Mouse (Mus musculus) embryonic stem cell, embryonic (primary cell): ENCODE data around the gene Olfr317.
"Not testable (repeated sequence)": the region's sequence is repeated elsewhere in the genome, so short reads cannot be mapped to it uniquely, and the experiment has no call there.

Source experiments
- CTCF ChIA-PET, 4 experiments: fragments of 300-600 bp in 2 of 4; fragments of 350-600 bp in 2 of 4; sonication (Branson Sonifier 250); formaldehyde crosslinking; loops; one replicate each; lab custom pipeline; 2022; ENCODE audit warnings: inconsistent platforms in 2 of 4; lab: Charles Lee
- POLR2A ChIA-PET, 4 experiments: fragments of 300-600 bp in 2 of 4; fragments of 350-600 bp in 2 of 4; sonication (Branson Sonifier 250); formaldehyde crosslinking; loops; one replicate each; lab custom pipeline; 2022; ENCODE audit warnings: antibody characterized with exemption in 4 of 4, inconsistent platforms in 1 of 4; lab: Charles Lee

Olfr317 gene

DNA sequence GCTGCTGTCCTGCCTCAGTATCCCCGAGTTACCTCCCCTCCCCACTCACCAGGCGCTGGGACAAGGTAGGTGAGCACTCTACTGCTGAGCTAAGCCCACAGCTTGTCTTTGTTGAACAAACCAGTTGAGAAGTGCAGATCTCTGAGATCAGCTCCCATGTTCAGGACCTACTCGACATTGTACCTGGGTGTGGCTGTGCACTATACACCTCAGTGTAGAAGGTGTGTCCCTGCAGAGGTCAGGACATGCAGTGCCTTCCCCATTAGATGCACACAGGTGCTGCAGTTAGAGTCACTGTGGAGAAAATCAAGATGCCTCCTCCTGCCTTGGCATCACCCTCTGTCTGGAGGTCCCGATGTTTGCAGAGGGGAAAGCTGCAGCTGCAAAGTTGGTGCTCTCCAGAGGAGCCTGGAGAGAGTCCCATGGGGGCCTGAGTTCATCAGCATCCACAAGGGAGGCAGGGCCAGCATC, at the start of gene Olfr317:
TSS of gene Olfr317 (minus strand) at position 421 of the 471 bp plus-strand sequence.
- CTCF ChIA-PET: no interaction called here
- POLR2A ChIA-PET: interaction anchor here in 1 of 4 experiments (0.5 kb wide), 1 partner anchor 536 kb away, joined by 4 read pairs; no protein-coding TSS in a partner anchor

DNA sequence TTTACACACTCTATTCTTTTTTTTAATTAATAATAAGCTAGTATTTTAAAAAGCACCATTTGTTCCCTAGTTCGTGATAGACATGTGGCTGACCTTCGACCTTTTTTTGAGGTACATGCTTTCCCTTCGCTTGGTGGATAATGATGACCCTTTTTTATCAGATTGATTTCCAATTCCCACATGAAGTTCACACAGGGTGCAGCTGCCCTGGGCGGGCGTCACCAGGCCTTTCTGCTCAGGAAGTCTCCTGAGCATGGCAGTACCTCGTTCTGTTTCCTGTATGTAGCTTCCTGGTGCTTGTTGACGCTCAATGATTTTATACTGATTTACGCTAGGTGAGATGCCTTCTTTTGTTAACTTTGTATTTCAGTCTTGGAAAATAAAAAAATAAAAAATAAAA, 49.3 kb upstream of the Olfr317 start:
- ChIA-PET POLR2A (interaction anchor here in 1 of 4 experiments (3.0 kb wide), 1 partner anchor 13 kb away, joined by 12 read pairs; the partner anchor contains the start of gene Fam183b), CTCF (interaction anchor here in 1 of 4 experiments (0.6 to 1.2 kb wide), 2 partner anchors 24 to 122 kb away, joined by 4 to 6 read pairs; no protein-coding TSS in a partner anchor)

DNA sequence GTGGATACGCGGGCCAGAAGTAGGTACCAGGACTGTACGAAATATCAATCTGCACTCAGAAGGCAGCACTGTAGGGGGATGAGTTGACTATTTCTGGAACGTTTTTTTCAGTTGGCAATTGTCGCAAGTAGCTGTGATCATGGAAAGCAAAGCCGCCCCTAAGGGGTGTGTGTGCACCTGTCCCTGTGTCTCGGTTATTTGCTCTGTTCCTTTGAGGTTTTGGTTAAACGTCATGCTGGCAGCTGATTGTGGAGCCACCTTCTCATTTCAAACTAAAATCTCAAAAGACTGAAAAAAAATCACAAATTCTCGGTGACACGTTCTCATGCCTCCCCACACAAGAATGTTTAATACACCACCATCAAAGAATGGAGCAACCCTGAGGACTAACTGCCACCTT, 48.6 kb upstream of the Olfr317 start:
- ChIA-PET CTCF (interaction anchor here in 1 of 4 experiments (1.2 kb wide), 1 partner anchor 24 kb away, joined by 6 read pairs; no protein-coding TSS in a partner anchor), POLR2A (interaction anchor here in 1 of 4 experiments (3.0 kb wide), 1 partner anchor 14 kb away, joined by 12 read pairs; the partner anchor contains the start of gene Fam183b)

DNA sequence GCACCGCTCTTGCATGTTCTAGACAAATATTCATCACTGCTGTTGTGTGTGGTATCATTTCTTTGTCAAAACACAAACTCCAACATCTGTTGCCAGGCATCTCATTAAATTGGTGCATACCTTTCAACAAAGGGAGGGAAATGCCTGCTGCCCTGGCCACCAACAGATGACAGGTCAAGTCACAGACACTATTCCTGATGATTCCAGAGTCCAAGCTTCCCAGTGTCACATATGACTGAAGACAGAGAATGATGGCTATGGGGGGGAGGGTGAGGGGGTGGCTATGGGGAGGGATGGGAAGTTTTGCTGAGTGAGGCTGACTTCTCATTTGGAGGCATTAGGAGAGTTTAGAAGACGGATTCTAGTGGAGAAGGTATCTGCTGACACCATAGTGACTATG, 45.2 kb upstream of the Olfr317 start:
- ChIA-PET POLR2A (interaction anchor here in 1 of 4 experiments (0.6 kb wide), 1 partner anchor 33 kb away, joined by 3 read pairs; no protein-coding TSS in a partner anchor), CTCF (no interaction called here)

DNA sequence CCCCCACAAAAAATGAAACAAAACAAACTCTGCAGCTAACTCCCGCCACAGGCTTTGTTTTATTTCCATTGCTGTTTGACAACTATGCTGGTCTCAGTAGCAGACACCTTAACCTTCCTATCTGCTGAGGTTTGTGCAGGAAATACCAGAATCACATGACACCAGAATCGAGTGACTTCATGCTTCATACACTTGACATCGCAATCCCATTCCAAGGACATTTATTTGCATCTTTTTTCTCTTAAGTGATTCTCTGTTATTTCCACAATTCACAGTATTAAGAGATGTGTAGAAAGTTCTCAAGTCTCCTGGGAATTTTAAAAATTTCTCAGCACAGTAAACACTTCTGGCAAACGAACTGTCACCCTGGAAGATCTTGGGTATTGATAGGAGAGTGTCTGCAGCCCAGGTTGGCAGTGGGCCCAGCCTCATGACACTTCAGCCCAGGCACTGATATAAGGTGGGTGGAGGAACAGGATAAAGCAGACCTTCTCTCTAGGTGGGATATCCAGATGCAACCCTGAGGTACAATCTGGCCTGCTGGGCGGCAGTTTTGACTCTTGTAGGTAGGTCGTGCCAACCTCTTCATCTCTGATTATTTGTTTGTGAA, 43.6 kb upstream of the Olfr317 start, which contains the start of gene Olfr314:
TSS of gene Olfr314 (plus strand) at position 473 of the 610 bp plus-strand sequence.
- ChIA-PET POLR2A (no interaction called here), CTCF (no interaction called here)

DNA sequence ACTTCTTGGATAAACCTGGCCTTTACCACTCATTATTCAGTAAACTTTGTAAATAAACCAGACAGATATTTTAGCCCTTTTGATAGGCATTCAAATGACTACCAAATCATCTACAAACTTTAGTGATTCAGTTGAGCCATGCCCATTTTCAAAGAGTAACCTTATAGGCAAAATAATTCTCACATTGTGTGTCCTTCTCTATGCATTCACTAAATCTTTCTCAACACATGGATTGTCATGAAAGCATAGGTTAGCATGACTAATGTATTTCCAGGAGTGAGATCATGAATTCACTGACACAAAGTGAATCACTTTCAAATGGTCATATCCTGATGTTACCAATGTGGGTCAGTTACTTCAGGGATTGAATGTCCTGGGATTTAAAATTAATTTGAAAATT, 33.9 kb upstream of the Olfr317 start, which contains the start of gene Olfr315:
TSS of gene Olfr315 (plus strand) at position 301 of the 400 bp plus-strand sequence.
- POLR2A ChIA-PET: no interaction called here

DNA sequence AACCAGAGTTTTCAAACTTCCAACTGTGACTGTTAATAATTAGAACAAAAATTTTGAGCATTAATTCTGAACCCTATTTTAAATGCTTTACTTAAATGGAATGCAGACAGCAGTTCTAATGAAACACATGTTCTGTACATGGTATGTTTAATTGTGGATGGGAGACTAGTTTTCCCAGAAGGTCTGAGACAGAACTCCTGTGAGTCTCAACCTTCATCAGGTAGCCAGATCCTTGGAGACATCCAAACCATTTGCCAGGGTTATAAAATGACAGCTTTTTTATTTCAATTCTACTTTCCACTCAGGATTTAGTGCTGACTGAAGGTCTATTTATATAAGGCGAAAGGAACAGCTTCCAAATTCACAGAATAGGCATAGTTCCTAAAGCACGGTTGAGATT, 13.4 kb upstream of the Olfr317 start, which contains the start of gene Olfr316:
TSS of gene Olfr316 (plus strand) at position 301 of the 400 bp plus-strand sequence.
- ChIA-PET CTCF (no interaction called here), POLR2A (no interaction called here)

More for the DNA sequence above, 33.9 kb upstream of the Olfr317 start, which contains the start of gene Olfr315:
- CTCF ChIA-PET: no interaction called here

DNA sequence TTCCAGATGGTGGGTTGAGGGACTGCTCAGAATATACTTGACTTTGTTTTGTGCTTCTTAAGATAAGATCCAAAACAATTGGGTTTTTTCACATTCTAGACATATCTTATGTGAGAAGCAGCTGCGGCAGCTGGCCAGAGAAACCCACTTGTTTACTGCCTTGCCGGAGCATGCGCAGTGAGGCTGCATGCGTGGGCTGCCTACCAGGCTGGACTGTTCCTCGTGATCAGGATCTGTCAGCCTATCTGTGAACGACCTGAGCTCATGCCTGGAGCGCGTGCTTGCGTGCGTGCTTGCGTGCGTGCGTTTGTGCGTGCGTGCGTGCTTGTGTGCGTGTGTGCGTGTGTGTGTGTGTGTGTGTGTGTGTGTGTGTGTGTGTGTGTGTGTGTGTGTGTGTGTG, 12.1 kb upstream of the Olfr317 start:
- POLR2A ChIA-PET: interaction anchor here in 2 of 4 experiments (0.6 to 1.0 kb wide), 3 partner anchors 33 to 449 kb away, joined by 3 read pairs; no protein-coding TSS in a partner anchor
- CTCF ChIA-PET: interaction anchor here in 1 of 4 experiments (0.6 kb wide), 1 partner anchor 348 kb away, joined by 4 read pairs; no protein-coding TSS in a partner anchor

DNA sequence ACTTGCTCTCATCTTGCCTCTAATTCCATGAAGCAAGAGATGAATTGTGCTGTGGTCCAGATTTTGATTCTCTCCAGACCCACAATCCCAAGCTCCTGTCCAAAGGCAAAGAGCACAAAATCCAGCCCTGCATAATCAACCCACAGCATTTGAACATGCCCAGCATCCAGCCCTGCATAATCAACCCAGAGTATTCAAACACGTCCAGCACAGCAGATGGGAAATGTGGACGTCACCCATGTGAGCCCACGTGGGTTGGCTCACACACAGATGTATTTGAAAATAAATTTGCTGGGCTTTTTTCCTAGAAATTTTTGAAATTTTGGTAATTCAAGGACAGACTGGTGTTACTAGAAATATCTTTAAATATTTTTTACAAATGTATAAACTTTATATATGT, 5.6 kb downstream of the Olfr317 start:
- POLR2A ChIA-PET: no interaction called here
- CTCF ChIA-PET: no interaction called here

DNA sequence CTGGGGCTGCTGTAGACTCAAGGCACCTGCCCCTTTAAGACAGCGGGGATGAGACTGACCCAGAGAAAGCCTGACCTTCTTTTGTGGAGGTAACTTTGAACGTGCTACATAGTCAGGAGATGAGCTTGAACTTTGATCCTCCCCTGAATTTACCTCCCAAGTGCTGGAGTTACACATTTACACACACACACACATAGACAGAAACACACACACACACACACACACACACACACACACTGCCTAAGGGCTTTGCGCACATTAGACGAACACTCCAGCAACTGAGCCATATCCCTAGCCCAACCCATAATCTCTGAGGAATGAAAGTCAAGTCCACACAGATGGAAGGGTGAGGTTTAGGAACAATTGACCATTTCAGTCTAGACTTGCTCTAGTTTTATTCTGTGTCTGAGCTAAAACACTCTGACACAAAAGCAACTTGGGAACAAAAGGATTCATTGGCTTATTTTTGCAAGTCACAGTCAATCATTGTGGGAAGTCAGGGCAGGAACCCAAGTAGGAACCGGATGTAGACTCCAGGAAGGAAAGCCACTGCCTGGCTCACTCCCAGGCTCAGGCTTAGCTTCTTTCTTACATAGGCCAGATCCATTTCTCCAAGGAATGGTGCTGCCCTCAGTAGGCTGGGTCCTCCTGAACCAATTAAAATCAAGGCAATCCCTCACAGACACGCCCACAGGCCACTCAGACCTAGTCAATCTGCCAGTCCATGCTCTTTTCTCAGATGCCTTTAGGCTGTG, 10.9 kb downstream of the Olfr317 start:
- POLR2A ChIA-PET: interaction anchor here in 1 of 4 experiments (0.7 kb wide), 1 partner anchor 73 kb away, joined by 3 read pairs; the partner anchor contains the start of gene Fam183b
- CTCF ChIA-PET: interaction anchor here in 1 of 4 experiments (0.6 kb wide), 1 partner anchor 77 kb away, joined by 5 read pairs; no protein-coding TSS in a partner anchor

DNA sequence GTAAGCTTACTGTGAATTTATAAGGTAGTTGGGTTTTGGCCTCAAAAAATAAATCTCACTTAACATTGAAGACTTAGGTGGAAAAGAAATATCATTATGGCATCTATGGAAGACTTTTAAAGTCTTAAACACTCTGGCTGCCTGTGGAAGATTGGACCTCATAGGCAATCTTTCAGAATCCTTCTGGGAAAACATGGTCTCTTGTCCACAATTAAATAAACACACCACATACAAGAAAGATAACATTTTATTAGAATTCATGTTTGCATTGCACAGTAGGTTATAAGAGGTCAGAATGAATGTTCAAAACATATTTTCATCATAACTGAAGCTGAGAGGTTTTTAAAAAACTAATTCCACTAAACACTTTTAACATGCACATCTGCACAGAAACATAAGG, 15.1 kb downstream of the Olfr317 start, which contains the start of gene Olfr318:
TSS of gene Olfr318 (minus strand) at position 101 of the 400 bp plus-strand sequence.
- ChIA-PET POLR2A (no interaction called here), CTCF (interaction anchor here in 1 of 4 experiments (0.6 kb wide), 1 partner anchor 43 kb away, joined by 3 read pairs; the partner anchor contains the start of gene Olfr320)

DNA sequence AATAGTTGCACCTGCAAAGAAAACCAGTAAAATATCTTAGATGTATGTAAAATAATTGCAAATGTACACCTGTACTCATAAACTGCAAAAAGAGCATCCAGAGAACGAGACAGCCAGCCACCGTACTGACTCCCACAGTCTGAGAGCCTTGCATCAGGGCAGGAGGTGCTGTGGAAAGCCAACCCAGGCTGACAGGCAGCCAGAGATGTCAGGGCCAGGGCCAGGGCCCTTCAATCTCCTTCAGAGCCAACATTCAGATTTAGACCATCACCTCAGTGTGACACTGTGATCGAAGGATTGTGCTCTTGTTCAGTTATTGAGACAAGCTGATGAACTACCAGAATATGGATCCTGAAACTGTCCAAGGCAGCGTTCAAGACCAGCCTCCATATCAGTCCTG, 19.3 kb downstream of the Olfr317 start:
- CTCF ChIA-PET: no interaction called here
- POLR2A ChIA-PET: no interaction called here

DNA sequence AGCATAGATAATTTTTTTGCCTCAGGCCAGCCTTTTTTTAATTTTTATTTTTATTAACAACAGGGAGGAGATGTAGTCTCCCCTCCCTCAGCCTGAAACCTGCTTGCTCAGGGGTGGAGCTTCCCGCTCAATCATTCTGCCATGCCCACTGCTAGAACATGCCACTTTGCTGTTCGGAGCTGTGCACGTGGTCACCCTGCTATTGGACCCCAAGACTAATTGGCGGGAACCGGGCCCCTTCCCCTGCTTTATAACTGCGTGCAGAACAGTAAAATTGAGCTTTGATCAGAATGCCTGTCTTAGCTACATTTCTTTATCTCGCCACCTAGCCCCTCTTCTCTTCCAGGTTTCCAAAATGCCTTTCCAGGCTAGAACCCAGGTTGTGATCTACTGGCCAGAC, 21.3 kb downstream of the Olfr317 start:
- CTCF ChIA-PET, POLR2A ChIA-PET: not testable (repeated sequence)

DNA sequence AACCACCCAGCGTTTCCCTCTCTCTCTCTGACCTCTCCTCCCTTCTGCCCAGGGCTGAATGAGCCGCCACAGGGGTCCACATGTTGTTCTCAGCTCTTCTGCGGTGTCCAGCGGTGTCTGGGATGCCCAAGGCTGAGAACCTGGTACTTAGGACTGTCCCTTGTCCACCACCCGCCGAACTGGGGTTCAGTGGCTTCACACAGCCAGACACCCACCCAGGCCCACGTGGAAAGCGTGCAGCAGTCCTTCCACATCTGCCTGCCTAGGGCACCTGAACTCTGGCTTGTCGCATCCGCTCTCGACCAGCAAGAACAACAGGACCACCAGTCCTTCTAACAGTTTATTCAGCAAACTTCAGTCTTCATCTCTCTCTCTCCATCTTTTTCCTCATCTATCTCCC, 29.9 kb downstream of the Olfr317 start:
- POLR2A ChIA-PET: no interaction called here

DNA sequence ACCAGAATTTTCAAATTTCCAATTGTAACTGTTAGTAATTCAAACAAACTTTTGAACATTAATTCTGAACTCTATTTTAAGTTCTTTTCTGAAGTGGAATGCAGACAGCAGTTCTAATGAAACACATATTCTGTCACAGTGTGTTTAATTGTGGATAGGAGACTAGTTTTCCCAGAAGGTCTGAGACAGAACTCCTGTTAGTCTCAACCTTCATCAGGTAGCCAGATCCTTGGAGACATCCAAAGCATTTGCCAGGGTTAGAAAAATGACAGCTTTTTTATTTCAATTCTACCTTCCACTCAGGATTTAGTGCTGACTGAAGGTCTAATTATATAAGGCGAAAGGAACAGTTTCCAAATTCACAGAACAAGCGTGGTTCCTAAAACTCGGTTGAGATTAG, 40.1 kb downstream of the Olfr317 start, which contains the start of gene Olfr319:
TSS of gene Olfr319 (plus strand) at position 301 of the 400 bp plus-strand sequence.
- ChIA-PET CTCF (no interaction called here), POLR2A (no interaction called here)

More for the DNA sequence above, 29.9 kb downstream of the Olfr317 start:
- CTCF ChIA-PET: no interaction called here
